Mouse (Mus musculus) E14TG2a.4 (cell line): ENCODE measurements around the gene Gm4869.

Source experiments
- CTCF ChIP-seq: conservative IDR thresholded peaks from 2 replicates; pipeline ENCODE4 v1.5.1; 2014; ENCODE audit warnings: low read length
- POU5F1 ChIP-seq: IDR thresholded peaks from 2 replicates; pipeline ENCODE4 v1.6.1; 2014; ENCODE audit warnings: low read length, borderline replicate concordance

DNA sequence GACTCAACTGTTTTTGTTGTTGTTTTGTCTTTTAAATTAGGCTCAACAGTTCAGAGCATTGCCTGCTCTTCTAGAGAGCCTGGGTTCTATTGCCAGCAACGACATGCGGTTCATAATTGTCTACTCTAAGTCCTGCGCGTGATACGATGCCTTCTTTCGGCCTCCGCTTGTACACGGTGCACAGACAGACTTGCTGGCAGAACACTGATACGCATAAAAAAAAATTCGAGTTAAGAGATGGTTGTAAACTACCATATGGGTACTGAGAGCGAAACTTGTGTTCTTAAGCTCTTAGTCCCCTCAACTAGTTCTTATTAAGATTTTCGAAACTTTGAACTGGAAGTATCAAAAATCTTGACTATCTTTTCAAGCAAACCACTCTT is 27.3 kb upstream of the Gm4869 start:
- TF ChIP-seq CTCF (no peak), POU5F1 (no peak)
